In genomic region chr13:97240279-97240964, GRCm38 (mm10) we compare ENCODE assay signal across 8 mouse cellular contexts. TPM values are rescaled to one million over a fixed set of nuclear protein-coding genes. Genes with fewer than 3 reads are reported as not detected.
DNase-seq lines count a peak whose midpoint lies in the region; ATAC-seq and TF ChIP-seq lines count a peak whose summit lies in the region.

No protein-coding gene starts in this region.

- peak overlapping the region; percentile 62 for H3K4me3 ChIP-seq in erythroblast, embryonic 14.5 days (replicated peaks)
- H3K4me3 ChIP-seq in liver, adult 2 months (ENCODE audit: insufficient read depth, low read depth, low read length) = peak overlapping the region; percentile 87
- H3K4me3 ChIP-seq in stomach, embryonic 14.5 days (ENCODE audit: low read depth, low read length) = peak overlapping the region; percentile 92

- H3K27ac ChIP-seq in liver, adult 2 months (replicated peaks; ENCODE audit: insufficient read depth, low read depth, low read length) = peak overlapping the region; percentile 52
- H3K27ac ChIP-seq in stomach, embryonic 14.5 days (ENCODE audit: low read length) = peak overlapping the region; percentile 98

- under 1% methylated on average over 34 of the region's 36 CpGs for WGBS in liver, adult 2 months
- WGBS in stomach, embryonic 14.5 days = under 1% methylated on average over 35 of the region's 36 CpGs

- H3K9me3 ChIP-seq in erythroblast, embryonic 14.5 days (ENCODE audit: control insufficient read depth, low read length) = no peaks in the 10 kb centered on the region
- no peaks in the 10 kb centered on the region for H3K9me3 ChIP-seq in stomach, embryonic 14.5 days (ENCODE audit: control insufficient read depth, low read depth, low read length)

- H3K4me1 ChIP-seq in erythroblast, embryonic 14.5 days (ENCODE audit: control insufficient read depth) = peaks cover 18% of the 10 kb centered on the region
- peaks cover 4% of the 10 kb centered on the region; the same call in 1 of the 2 replicates for H3K4me1 ChIP-seq in liver, adult 2 months (ENCODE audit: control insufficient read depth, insufficient read depth, low read length)
- peaks cover 28% of the 10 kb centered on the region for H3K4me1 ChIP-seq in stomach, embryonic 14.5 days (ENCODE audit: control insufficient read depth, insufficient read depth, low read length)

- H3K9ac ChIP-seq in liver, adult 2 months (ENCODE audit: low read depth, low read length) = peak overlapping the region; percentile 91
- H3K9ac ChIP-seq in stomach, embryonic 14.5 days (replicated peaks; ENCODE audit: low read depth, low read length) = peak overlapping the region; percentile 79

- no peak for ATAC-seq in erythroblast, adult 5-6 weeks (replicated peaks; ENCODE audit: low FRiP score, poor library complexity, severe bottlenecking)
- 0 out of 2 replicates have a peak, but pooled peaks have one; percentile 25 for ATAC-seq in monocyte, adult 5-6 weeks (replicated peaks; ENCODE audit: insufficient number of reproducible peaks, low FRiP score, low TSS enrichment, poor library complexity, severe bottlenecking)
- ATAC-seq in stomach, embryonic 14.5 days (ENCODE audit: insufficient number of reproducible peaks, insufficient read depth, low FRiP score, low read depth) = peak; percentile 64

- peak; percentile 32 for TF ChIP-seq CTCF in liver, adult 2 months (IDR thresholded peaks at IDR 0.05; ENCODE audit: low read depth, low read length)

- H3K4me2 ChIP-seq in stomach, embryonic 14.5 days (replicated peaks; ENCODE audit: low read depth, low read length) = peak overlapping the region; percentile 96

- no peaks in the 10 kb centered on the region for H3K79me2 ChIP-seq in liver, adult 2 months (ENCODE audit: control insufficient read depth, insufficient read depth, low read length)

- TF ChIP-seq POLR2A in liver, adult 2 months (IDR thresholded peaks at IDR 0.05; ENCODE audit: extremely low read depth, insufficient read depth, low read length) = no peak

- H3K36me3 ChIP-seq in erythroblast, embryonic 14.5 days (ENCODE audit: control insufficient read depth) = peaks cover 4% of the 10 kb centered on the region; the same call in 1 of the 2 replicates
- no peaks in the 10 kb centered on the region for H3K36me3 ChIP-seq in liver, adult 2 months (ENCODE audit: control insufficient read depth, insufficient read depth, low read length)
- H3K36me3 ChIP-seq in stomach, embryonic 14.5 days (ENCODE audit: control insufficient read depth, insufficient read depth, low read length) = peaks cover 5% of the 10 kb centered on the region; the same call in 1 of the 2 replicates

- peaks cover 57% of the 10 kb centered on the region for H3K27me3 ChIP-seq in erythroblast, embryonic 14.5 days (ENCODE audit: control insufficient read depth)
- H3K27me3 ChIP-seq in liver, adult 2 months (ENCODE audit: control insufficient read depth, insufficient read depth, low read length) = no peaks in the 10 kb centered on the region
- no peaks in the 10 kb centered on the region for H3K27me3 ChIP-seq in stomach, embryonic 14.5 days (ENCODE audit: control insufficient read depth, insufficient read depth, low read length)

- DNase-seq in embryo, embryonic 11.5 days (ENCODE audit: low read depth, low spot score) = peak; percentile 67
- peak; percentile 85 to 89 for DNase-seq in heart, adult 18-20 months
- DNase-seq in kidney, adult 18-20 months = peak; percentile 82
- peak; percentile 46 for DNase-seq in liver, adult 2 months (ENCODE audit: extremely low read depth, low read depth, low spot score)

RNA-seq across cellular contexts. Expression of gene Enc1, which starts 0.5 kb away (rescaled TPM):
- polyA plus RNA-seq in erythroblast, embryonic 14.5 days (2012) = 0.01 and 0.02 TPM in 2 replicates
- total RNA-seq in erythroblast, adult 5-6 weeks (2015; ENCODE audit: low replicate concordance) = 0.21 TPM in 1 of 2 replicates, not detected in the other
- 0.17 and 0.56 TPM in 2 replicates for total RNA-seq in erythroblast, adult 5-6 weeks (2017; ENCODE audit: low replicate concordance)
- total RNA-seq in heart, adult 18-20 months (2021) = 1 to 10 TPM; 7.4 to 8.8 TPM
- total RNA-seq in liver, adult 2 months (2014; rRNA removed) = 2.3 and 2.6 TPM in 2 replicates
- polyA plus RNA-seq in liver, adult 2 months (2012; rRNA removed) = 1.3 TPM in 2 replicates
- total RNA-seq in monocyte, adult 5-6 weeks (2017) = 4.6 to 13.6 TPM (median 6.6 TPM) in 3 replicates
- 7.9 and 9.2 TPM in 2 replicates for polyA plus RNA-seq in stomach, embryonic 14.5 days (2014; fragmentation: Nextera tagmentation; extraction: Ambion mirVana)

RNA-seq across cellular contexts. Expression of gene Hexb, which starts 42.3 kb away (rescaled TPM):
- 0.06 and 0.32 TPM in 2 replicates for polyA plus RNA-seq in erythroblast, embryonic 14.5 days (2012)
- 43.3 and 54.6 TPM in 2 replicates for total RNA-seq in erythroblast, adult 5-6 weeks (2015; ENCODE audit: low replicate concordance)
- total RNA-seq in erythroblast, adult 5-6 weeks (2017; ENCODE audit: low replicate concordance) = 18.8 and 34.1 TPM in 2 replicates
- total RNA-seq in heart, adult 18-20 months (2021) = 10 to 100 TPM; 22.3 to 24.2 TPM
- 41.4 and 48.1 TPM in 2 replicates for total RNA-seq in liver, adult 2 months (2014; rRNA removed)
- 43.1 and 54.7 TPM in 2 replicates for polyA plus RNA-seq in liver, adult 2 months (2012; rRNA removed)
- 72.1 to 103 TPM (median 100 TPM) in 3 replicates for total RNA-seq in monocyte, adult 5-6 weeks (2017)
- polyA plus RNA-seq in stomach, embryonic 14.5 days (2014; fragmentation: Nextera tagmentation; extraction: Ambion mirVana) = 32.4 and 33.8 TPM in 2 replicates
